Mouse (Mus musculus): ENCODE data around the gene Gm45716. TPM values are rescaled to one million over a fixed set of nuclear protein-coding genes. Genes with fewer than 3 reads are reported as not detected.

Gm45716 gene
- total RNA-seq (2021): 1 to 10 TPM; 3.8 to 5.3 TPM
- long read RNA-seq, experiment 1, partial matches to known transcripts: 2 of 2 reads
- long read RNA-seq, experiment 1, other reads (novel, unspliced or antisense): 0 of 2 reads
- long read RNA-seq, experiment 2, partial matches to known transcripts: 4 of 4 reads
- long read RNA-seq, experiment 2, other reads (novel, unspliced or antisense): 0 of 4 reads

GRCm38 (mm10) chr11:90187441-90187840 is at the start of gene Gm45716:
Gene Gm45716 (plus strand): TSS chr11:90187683.
- intact Hi-C loops (cut with DNase I): no loop called here

GRCm38 (mm10) chr11:90142393-90142792 is 45.1 kb upstream of the Gm45716 start:
- Histone ChIP-seq H3K27ac (no peak overlapping the region), H3K4me3 (no peak overlapping the region)
- intact Hi-C loops (cut with DNase I): no loop called here
- DNase-seq (ENCODE audit: extremely low spot score in 1 of 2, low spot score in 2 of 2): peak; percentile 15 to 27
- TF ChIP-seq CTCF (IDR thresholded peaks at IDR 0.05): no peak

More at GRCm38 (mm10) chr11:90187441-90187840, at the start of gene Gm45716:
- H3K4me3 ChIP-seq: no peak within 1 kb of the TSS
- no peak for DNase-seq (ENCODE audit: extremely low spot score in 1 of 2, low spot score in 2 of 2)
- H3K27ac ChIP-seq: no peak within 1 kb of the TSS
- TF ChIP-seq CTCF (IDR thresholded peaks at IDR 0.05): no peak

GRCm38 (mm10) chr11:90142936-90143335 is 44.5 kb upstream of the Gm45716 start:
- intact Hi-C loops (cut with DNase I): no loop called here
- Histone ChIP-seq H3K27ac (no peak overlapping the region), H3K4me3 (no peak overlapping the region)
- no peak for DNase-seq (ENCODE audit: extremely low spot score in 1 of 2, low spot score in 2 of 2)
- TF ChIP-seq CTCF (IDR thresholded peaks at IDR 0.05): no peak

- Histone ChIP-seq H3K27ac (no peak overlapping the region), H3K4me3 (no peak overlapping the region)
- TF ChIP-seq CTCF (IDR thresholded peaks at IDR 0.05): no peak
- DNase-seq (ENCODE audit: extremely low spot score in 1 of 2, low spot score in 2 of 2): no peak
- intact Hi-C loops (cut with DNase I): no loop called here
These were observed 41.2 kb upstream of the Gm45716 start for GRCm38 (mm10) chr11:90146086-90146860.

GRCm38 (mm10) chr11:90155066-90155465 is 32.4 kb upstream of the Gm45716 start:
- DNase-seq (ENCODE audit: extremely low spot score in 1 of 2, low spot score in 2 of 2): no peak
- no peak for TF ChIP-seq CTCF (IDR thresholded peaks at IDR 0.05)
- H3K4me3 ChIP-seq: no peak overlapping the region
- H3K27ac ChIP-seq: no peak overlapping the region
- intact Hi-C loops (cut with DNase I): no loop called here

- intact Hi-C loops (cut with DNase I): no loop called here
- H3K4me3 ChIP-seq: no peak overlapping the region
- no peak overlapping the region for H3K27ac ChIP-seq
- no peak for TF ChIP-seq CTCF (IDR thresholded peaks at IDR 0.05)
- no peak for DNase-seq (ENCODE audit: extremely low spot score in 1 of 2, low spot score in 2 of 2)
These were observed 32.0 kb upstream of the Gm45716 start for GRCm38 (mm10) chr11:90155466-90155865.

- intact Hi-C loops (cut with DNase I): no loop called here
- Histone ChIP-seq H3K27ac (peak overlapping the region; percentile 36; the same call in 1 of the 2 replicates), H3K4me3 (no peak overlapping the region)
- no peak for DNase-seq (ENCODE audit: extremely low spot score in 1 of 2, low spot score in 2 of 2)
- TF ChIP-seq CTCF (IDR thresholded peaks at IDR 0.05): peak; percentile 58
These were observed 19.7 kb upstream of the Gm45716 start for GRCm38 (mm10) chr11:90167771-90168170.

- DNase-seq (ENCODE audit: extremely low spot score in 1 of 2, low spot score in 2 of 2): peak in 1 of 2 experiments; percentile 30
- TF ChIP-seq CTCF (IDR thresholded peaks at IDR 0.05): peak; percentile 34
- H3K4me3 ChIP-seq: no peak overlapping the region
- H3K27ac ChIP-seq: peak overlapping the region; percentile 36; the same call in 1 of the 2 replicates
- intact Hi-C loops (cut with DNase I): loop anchor here (1.0 kb wide), 1 partner anchor 130 kb away; no protein-coding TSS in a partner anchor
These were observed 19.0 kb upstream of the Gm45716 start for GRCm38 (mm10) chr11:90168338-90169065.

GRCm38 (mm10) chr11:90169200-90170013 is 18.1 kb upstream of the Gm45716 start:
- TF ChIP-seq CTCF (IDR thresholded peaks at IDR 0.05): no peak
- H3K4me3 ChIP-seq: peak overlapping the region; percentile 39
- DNase-seq (ENCODE audit: extremely low spot score in 1 of 2, low spot score in 2 of 2): no peak
- H3K27ac ChIP-seq: peak overlapping the region; percentile 44
- intact Hi-C loops (cut with DNase I): loop anchor here (1.0 to 10.0 kb wide), 5 partner anchors 131 to 1007 kb away; no protein-coding TSS in a partner anchor

- H3K27ac ChIP-seq: no peak overlapping the region; the same call in 1 of the 2 replicates
- DNase-seq (ENCODE audit: extremely low spot score in 1 of 2, low spot score in 2 of 2): peak; percentile 55 to 59
- intact Hi-C loops (cut with DNase I): loop anchor here (1.0 to 10.0 kb wide), 4 partner anchors 153 to 1008 kb away; no protein-coding TSS in a partner anchor
- TF ChIP-seq CTCF (IDR thresholded peaks at IDR 0.05): peak; percentile 96
- peak overlapping the region; percentile 39 for H3K4me3 ChIP-seq
These were observed 17.5 kb upstream of the Gm45716 start for GRCm38 (mm10) chr11:90170014-90170320.

- no peak overlapping the region for H3K4me3 ChIP-seq
- no peak overlapping the region for H3K27ac ChIP-seq
- intact Hi-C loops (cut with DNase I): loop anchor here (5.0 to 10.0 kb wide), 2 partner anchors 628 to 1010 kb away; no protein-coding TSS in a partner anchor
- DNase-seq (ENCODE audit: extremely low spot score in 1 of 2, low spot score in 2 of 2): no peak
- no peak for TF ChIP-seq CTCF (IDR thresholded peaks at IDR 0.05)
These were observed 15.2 kb upstream of the Gm45716 start for GRCm38 (mm10) chr11:90172331-90172730.

All from left cerebral cortex, adult 2 months (tissue).